Mouse (Mus musculus) induced T-regulatory cell, adult 2 months (primary cell): ENCODE measurements around the gene Arhgef5.

Experiments
- DNase-seq: peaks from one replicate; pipeline ENCODE4 v3.0.0-alpha.2; 2012; ENCODE audit warnings: low read depth

Arhgef5 gene

DNA sequence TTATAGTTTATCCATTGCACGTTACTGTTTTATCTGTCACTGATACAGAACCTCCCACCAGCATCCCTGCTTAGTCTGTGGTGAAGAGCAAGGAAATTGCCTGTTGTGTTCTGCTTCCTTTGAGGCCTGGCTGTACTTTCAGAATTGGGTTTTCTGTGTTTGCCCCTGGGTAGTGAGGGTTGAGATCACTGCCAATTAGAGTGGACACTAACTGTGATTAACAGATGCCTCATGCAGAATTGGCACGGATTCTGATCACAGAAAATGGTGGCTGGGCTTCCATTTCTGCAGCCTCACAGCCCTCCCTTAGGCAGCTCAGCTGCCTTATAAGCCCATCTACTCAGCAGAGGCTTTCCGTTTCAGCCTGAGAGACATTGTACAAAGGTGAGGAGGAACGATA, 68.1 kb downstream of the Arhgef5 start:
- no peak for DNase-seq

DNA sequence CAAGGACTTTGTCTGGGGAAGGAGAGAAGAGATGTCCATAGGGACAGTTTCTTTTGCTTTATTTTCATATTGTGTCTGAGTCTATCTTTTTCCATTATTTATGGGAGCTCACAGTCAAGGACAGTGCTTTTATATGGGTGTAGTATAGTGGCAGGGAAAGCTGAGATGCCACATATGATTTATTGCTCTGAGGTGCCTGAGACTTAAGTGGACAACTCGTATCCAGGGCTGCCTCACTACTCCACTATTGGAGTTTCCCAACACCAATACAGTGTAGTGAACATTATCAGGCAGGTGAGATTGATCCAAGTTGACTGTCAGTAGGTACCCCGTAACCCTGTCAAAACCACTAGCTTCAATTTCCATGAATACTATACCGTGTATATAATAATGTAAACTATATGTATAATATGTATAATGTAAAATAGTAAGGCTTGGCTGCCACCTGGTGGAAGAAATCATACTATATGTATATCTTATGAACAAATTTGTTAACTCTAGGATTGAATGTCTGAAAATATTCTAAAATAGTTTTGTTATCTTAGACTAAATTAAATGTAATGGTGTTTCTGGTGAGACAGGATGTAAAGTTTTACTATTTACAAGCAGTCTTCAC, 70.3 kb downstream of the Arhgef5 start:
- peak; percentile 21 for DNase-seq

DNA sequence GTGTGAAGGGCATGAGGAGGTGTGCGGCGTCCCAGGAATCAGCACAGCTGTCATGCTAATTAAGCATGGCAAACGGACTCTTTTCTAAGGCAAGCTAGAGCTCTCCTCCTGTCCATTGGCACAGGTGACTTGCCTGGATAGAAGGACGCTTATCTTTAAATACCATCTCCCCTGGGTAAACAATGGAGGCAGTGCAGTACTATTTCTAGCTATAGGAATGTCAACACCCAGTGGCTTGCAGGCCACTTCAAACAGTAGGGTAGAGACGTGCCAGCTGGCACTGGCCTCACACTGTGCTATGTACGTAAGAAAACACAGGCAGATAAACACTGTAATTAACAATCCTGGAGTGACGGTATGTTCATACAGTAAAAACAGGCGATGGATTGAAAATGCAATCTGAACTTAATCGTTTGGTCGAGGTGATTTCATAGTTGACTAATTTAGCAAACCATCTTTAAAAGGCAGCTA, 72.1 kb downstream of the Arhgef5 start:
- DNase-seq: no peak

DNA sequence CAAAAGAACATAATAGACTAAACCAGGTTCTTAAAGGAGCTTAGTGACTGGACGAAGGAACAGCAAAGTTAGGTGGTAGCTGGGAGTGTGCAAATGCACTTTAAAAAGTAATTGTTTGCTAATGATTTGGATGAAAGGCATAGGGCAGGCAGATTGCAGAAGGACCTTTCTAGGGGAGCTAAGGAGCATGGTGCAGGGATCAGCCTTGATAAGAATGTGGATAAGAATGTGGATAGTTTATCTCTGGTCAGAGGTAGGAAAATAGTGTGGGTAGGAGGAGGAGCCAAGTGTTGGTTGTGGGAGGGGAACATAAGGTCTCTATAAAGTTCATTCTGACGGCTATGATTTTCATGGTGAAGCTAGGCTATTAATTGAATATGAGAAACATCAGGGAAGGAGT, 73.4 kb downstream of the Arhgef5 start:
- no peak for DNase-seq
